Mouse (Mus musculus): ENCODE data around the gene Irak4.

DNA sequence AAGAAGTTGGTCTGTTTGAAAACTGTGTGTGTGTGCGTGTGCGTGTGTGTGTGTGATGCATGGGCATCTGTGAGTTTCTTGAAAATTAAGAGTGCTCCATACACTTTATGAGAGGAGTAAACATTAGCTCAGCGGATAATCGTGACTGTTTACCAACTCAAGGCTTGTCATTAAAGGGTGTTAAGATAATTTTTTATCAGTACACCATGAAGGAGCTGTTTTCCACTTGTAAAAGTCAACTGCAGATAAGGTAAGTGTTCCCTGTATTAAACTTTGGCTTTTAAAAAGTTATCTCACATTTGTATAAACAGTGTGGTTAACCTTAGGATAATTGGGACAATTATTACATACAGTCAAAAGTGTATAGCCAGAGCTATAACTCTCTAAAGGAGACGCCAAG, 11.1 kb upstream of the Irak4 start:
- TF ChIP-seq CTCF (IDR thresholded peaks at IDR 0.05; ENCODE audit: borderline replicate concordance, extremely low read depth, insufficient read depth, insufficient read length) = no peak
- TF ChIP-seq POLR2A (IDR thresholded peaks at IDR 0.05; ENCODE audit: borderline replicate concordance, extremely low read depth, insufficient read depth, insufficient read length, poor library complexity, severe bottlenecking) = no peak
